Mouse (Mus musculus): Measurements from ENCODE around the gene Gm13275. TPM values are rescaled to one million over a fixed set of nuclear protein-coding genes. Genes with fewer than 3 reads are reported as not detected.

Gene Gm13275
- not detected in 2 replicates for polyA plus RNA-seq (2012; rRNA removed)

DNA sequence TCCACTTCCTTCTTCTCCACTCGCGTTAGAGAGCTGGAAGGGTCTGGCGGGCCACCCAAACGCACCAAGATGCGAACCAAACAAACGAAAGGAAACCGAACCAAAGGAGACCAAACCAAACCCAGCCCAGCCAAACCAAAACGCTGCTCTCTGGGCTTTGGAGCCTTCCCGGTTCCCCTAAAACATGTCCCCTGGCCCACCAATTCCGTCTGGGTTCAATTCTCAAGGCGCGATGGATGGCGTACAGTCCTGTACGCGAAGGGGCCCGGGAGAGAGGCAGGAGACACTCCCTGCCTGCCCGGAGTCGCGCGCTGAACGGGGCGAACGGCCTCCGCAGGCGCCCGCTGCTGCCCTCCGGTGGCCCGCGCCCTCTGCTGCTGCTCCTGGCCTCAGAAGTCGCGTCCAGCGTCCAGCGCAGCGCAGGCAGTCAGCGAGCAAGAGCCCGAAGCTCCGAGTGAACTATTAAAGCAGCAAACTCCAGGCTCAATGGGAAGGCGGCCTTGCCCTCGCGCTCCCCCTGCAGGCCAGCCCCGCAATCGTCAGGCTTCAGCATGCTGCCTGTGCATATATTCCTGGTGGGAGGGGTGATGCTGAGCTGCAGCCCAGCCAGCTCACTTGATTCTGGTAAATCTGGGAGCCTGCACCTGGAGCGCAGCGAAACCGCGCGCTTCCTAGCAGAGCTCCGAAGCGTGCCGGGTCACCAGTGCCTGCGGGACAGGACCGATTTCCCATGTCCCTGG is at the start of gene Gm13275:
Gene Gm13275 (plus strand): TSS at position 552 of the 740 bp plus-strand sequence.

DNA sequence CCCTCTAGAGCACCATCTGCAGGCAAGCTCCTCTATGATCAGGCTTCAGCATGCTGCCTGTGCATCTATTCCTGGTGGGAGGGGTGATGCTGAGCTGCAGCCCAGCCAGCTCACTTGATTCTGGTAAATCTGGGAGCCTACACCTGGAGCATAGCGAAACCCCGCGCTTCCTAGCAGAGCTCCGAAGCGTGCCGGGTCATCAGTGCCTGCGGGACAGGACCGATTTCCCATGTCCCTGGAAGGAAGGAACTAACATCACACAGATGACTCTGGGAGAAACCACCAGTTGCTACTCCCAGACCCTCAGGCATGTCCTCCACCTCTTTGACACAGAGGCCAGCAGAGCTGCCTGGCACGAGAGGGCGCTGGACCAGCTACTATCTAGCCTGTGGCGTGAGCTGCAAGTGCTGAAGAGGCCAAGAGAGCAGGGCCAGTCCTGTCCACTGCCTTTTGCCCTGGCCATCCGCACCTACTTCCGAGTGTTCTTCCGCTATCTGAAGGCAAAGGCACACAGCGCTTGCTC is 39.4 kb upstream of the Gm13275 start, which contains the start of gene Gm13271:
Gene Gm13271 (plus strand): TSS at position 51 of the 523 bp plus-strand sequence.

DNA sequence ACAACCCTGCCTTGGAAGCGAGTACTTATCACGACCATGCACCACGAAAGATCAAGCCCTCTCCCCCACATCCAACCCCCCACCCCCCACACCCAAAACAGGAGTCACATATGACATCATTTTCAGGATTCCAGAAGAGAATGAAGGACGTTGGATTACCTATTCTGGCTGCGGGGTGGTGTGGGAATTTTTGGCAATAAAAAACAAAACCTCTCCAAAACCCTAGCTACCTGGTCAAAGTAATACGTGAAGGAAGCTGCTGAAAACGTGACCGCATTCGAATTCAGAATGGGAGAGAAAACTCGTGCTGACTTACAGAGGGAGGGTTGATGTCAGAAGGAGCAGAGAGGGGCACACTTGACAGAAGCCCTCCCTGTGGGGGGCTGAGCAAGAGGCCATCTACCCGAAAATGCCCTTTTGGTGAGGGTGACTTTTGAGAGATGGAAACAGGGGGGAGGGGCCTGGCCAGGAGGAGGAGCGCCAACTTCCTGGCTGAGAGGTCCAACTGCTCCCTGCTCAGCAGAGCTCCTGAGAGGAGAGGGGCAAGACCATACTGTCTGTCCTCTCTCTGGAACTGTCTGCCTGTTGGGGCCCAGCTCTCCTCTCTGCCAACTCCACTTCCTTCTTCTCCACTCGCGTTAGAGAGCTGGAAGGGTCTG is 34.5 kb upstream of the Gm13275 start, which contains the start of gene Gm13283:
Gene Gm13283 (plus strand): TSS at position 510 of the 659 bp plus-strand sequence.

DNA sequence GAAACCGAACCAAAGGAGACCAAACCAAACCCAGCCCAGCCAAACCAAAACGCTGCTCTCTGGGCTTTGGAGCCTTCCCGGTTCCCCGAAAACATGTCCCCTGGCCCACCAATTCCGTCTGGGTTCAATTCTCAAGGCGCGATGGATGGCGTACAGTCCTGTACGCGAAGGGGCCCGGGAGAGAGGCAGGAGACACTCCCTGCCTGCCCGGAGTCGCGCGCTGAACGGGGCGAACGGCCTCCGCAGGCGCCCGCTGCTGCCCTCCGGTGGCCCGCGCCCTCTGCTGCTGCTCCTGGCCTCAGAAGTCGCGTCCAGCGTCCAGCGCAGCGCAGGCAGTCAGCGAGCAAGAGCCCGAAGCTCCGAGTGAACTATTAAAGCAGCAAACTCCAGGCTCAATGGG is 20.8 kb upstream of the Gm13275 start, which contains the start of gene Gm13290:
Gene Gm13290 (plus strand): TSS at position 301 of the 400 bp plus-strand sequence.

GRCm38 (mm10) chr4:88776622-88777021 is 17.7 kb upstream of the Gm13275 start, which contains the start of gene Gm13289:
Gene Gm13289 (plus strand): TSS chr4:88776922.

GRCm38 (mm10) chr4:88779550-88779949 is 14.7 kb upstream of the Gm13275 start, which contains the start of gene Gm13272:
Gene Gm13272 (plus strand): TSS chr4:88779850.

DNA sequence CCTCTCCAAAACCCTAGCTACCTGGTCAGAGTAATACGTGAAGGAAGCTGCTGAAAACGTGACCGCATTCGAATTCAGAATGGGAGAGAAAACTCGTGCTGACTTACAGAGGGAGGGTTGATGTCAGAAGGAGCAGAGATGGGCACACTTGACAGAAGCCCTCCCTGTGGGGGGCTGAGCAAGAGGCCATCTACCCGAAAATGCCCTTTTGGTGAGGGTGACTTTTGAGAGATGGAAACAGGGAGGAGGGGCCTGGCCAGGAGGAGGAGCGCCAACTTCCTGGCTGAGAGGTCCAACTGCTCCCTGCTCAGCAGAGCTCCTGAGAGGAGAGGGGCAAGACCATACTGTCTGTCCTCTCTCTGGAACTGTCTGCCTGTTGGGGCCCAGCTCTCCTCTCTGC is 12.5 kb upstream of the Gm13275 start, which contains the start of gene Ifnz:
Gene Ifnz (plus strand): TSS at position 301 of the 400 bp plus-strand sequence.

DNA sequence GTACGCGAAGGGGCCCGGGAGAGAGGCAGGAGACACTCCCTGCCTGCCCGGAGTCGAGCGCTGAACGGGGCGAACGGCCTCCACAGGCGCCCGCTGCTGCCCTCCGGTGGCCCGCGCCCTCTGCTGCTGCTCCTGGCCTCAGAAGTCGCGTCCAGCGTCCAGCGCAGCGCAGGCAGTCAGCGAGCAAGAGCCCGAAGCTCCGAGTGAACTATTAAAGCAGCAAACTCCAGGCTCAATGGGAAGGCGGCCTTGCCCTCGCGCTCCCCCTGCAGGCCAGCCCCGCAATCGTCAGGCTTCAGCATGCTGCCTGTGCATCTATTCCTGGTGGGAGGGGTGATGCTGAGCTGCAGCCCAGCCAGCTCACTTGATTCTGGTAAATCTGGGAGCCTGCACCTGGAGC is 8.9 kb upstream of the Gm13275 start, which contains the start of gene Gm13276:
Gene Gm13276 (plus strand): TSS at position 301 of the 400 bp plus-strand sequence.

DNA sequence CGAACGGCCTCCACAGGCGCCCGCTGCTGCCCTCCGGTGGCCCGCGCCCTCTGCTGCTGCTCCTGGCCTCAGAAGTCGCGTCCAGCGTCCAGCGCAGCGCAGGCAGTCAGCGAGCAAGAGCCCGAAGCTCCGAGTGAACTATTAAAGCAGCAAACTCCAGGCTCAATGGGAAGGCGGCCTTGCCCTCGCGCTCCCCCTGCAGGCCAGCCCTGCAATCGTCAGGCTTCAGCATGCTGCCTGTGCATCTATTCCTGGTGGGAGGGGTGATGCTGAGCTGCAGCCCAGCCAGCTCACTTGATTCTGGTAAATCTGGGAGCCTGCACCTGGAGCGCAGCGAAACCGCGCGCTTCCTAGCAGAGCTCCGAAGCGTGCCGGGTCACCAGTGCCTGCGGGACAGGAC is 5.9 kb upstream of the Gm13275 start, which contains the start of gene Gm13277:
Gene Gm13277 (plus strand): TSS at position 231 of the 400 bp plus-strand sequence.

DNA sequence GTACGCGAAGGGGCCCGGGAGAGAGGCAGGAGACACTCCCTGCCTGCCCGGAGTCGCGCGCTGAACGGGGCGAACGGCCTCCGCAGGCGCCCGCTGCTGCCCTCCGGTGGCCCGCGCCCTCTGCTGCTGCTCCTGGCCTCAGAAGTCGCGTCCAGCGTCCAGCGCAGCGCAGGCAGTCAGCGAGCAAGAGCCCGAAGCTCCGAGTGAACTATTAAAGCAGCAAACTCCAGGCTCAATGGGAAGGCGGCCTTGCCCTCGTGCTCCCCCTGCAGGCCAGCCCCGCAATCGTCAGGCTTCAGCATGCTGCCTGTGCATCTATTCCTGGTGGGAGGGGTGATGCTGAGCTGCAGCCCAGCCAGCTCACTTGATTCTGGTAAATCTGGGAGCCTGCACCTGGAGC is 3.0 kb upstream of the Gm13275 start, which contains the start of gene Gm13278:
Gene Gm13278 (plus strand): TSS at position 301 of the 400 bp plus-strand sequence.

GRCm38 (mm10) chr4:88797097-88797496 is 2.8 kb downstream of the Gm13275 start, which contains the start of gene Gm13279:
Gene Gm13279 (plus strand): TSS chr4:88797397.

GRCm38 (mm10) chr4:88799365-88799764 is 5.1 kb downstream of the Gm13275 start, which contains the start of gene Gm13285:
Gene Gm13285 (plus strand): TSS chr4:88799665.

GRCm38 (mm10) chr4:88802954-88803353 is 8.7 kb downstream of the Gm13275 start, which contains the start of gene Gm13287:
Gene Gm13287 (plus strand): TSS chr4:88803254.

GRCm38 (mm10) chr4:88805231-88805630 is 10.9 kb downstream of the Gm13275 start, which contains the start of gene Gm13288:
Gene Gm13288 (plus strand): TSS chr4:88805531.

GRCm38 (mm10) chr4:88815928-88816327 is 21.6 kb downstream of the Gm13275 start, which contains the start of gene Ifna7:
Gene Ifna7 (plus strand): TSS chr4:88816228.

DNA sequence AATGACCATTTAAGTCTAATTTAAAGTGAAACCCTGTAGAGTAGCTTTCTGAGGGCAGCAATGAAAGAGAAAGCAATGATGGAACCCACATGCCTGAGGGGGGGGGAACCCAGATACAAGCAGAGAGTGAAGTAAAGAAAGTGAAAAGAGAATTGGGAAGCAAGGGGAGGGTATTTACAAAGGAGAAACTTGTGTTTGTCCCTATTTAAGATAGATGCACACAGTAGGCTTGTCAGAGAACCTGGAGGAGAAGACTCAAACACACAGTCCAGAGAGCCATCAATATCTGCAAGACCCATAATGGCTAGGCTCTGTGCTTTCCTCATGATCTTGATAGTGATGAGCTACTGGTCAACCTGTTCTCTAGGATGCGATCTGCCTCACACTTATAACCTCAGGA is 25.4 kb downstream of the Gm13275 start, which contains the start of gene Ifna11:
Gene Ifna11 (plus strand): TSS at position 301 of the 400 bp plus-strand sequence.

GRCm38 (mm10) chr4:88827116-88827515 is 32.8 kb downstream of the Gm13275 start, which contains the start of gene Ifna6:
Gene Ifna6 (plus strand): TSS chr4:88827416.

GRCm38 (mm10) chr4:88835225-88835624 is 40.9 kb downstream of the Gm13275 start, which contains the start of gene Ifna5:
Gene Ifna5 (plus strand): TSS chr4:88835525.

GRCm38 (mm10) chr4:88841438-88841911 is 47.2 kb downstream of the Gm13275 start, which contains the start of gene Ifna4:
Gene Ifna4 (plus strand): TSS chr4:88841861.

Data from colon, adult 2 months (tissue).